Mouse (Mus musculus): ENCODE results near the gene Skap1. TPM values are rescaled to one million over a fixed set of nuclear protein-coding genes. Genes with fewer than 3 reads are reported as not detected.

Gene Skap1
- total and polyA plus RNA-seq, 3 experiments: not detected

DNA sequence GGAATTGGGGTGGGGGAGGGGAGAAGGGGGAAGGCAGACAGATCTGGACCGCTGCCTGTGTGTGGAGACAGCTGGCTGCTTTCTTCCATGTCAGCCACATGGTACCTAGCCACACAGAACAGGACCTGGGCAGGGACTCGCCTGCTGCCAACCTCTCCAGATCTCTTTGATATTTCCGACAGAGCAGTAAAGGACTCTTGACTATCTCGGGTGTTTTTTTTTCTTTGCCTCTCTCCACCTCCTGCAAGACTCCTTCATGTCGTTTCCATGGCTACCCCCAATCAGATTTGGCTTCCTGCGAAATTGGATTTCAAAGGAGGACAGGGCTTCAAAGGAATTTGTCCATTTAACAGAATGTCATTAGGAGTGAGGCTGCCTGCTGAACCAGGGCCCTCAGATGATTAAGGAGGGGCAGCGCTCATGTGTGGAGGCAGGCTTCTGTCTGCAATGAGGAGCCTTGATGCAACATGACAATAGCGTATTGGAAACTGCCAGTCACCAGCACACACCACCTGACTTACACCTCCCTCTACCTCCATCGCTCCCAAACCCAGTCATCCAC lies 2.1 kb upstream of the Skap1 start:
- H3K4me1 ChIP-seq (ENCODE audit: control insufficient read depth in 1 of 2, insufficient read depth in 2 of 2, low read length in 2 of 2): no peaks in the 10 kb centered on the region; a peak in 1 of 4 replicates
- TF ChIP-seq MYB (IDR thresholded peaks at IDR 0.05; ENCODE audit: low read depth, low read length) (no peak), ZKSCAN1 (IDR thresholded peaks at IDR 0.05; ENCODE audit: low read depth, low read length) (no peak), EP300 (IDR thresholded peaks at IDR 0.05; ENCODE audit: low read depth in 1 of 2, low read length in 2 of 2) (no peak), MEF2A (IDR thresholded peaks at IDR 0.05; ENCODE audit: extremely low read depth, insufficient replicate concordance, low read depth, low read length, poor library complexity, severe bottlenecking) (no peak), USF2 (IDR thresholded peaks at IDR 0.05; ENCODE audit: borderline replicate concordance in 1 of 2, insufficient read depth in 1 of 2, low read depth in 1 of 2, low read length in 2 of 2) (no peak), POLR2AphosphoS2 (IDR thresholded peaks at IDR 0.05; ENCODE audit: low read length) (no peak), RCOR1 (IDR thresholded peaks at IDR 0.05; ENCODE audit: low read depth, low read length) (no peak), ELF1 (IDR thresholded peaks at IDR 0.05; ENCODE audit: low read depth, low read length) (no peak), CHD2 (IDR thresholded peaks at IDR 0.05; ENCODE audit: low read length) (no peak), SMC3 (IDR thresholded peaks at IDR 0.05; ENCODE audit: low read depth, low read length) (no peak), POLR2AphosphoS5 (IDR thresholded peaks at IDR 0.05; ENCODE audit: borderline replicate concordance, low read depth, low read length) (no peak), BHLHE40 (IDR thresholded peaks at IDR 0.05; ENCODE audit: borderline replicate concordance, low read depth, low read length) (no peak), ZC3H11A (IDR thresholded peaks at IDR 0.05; ENCODE audit: low read depth, low read length) (no peak), TCF12 (IDR thresholded peaks at IDR 0.05; ENCODE audit: low read depth, low read length) (no peak), UBTF (IDR thresholded peaks at IDR 0.05; ENCODE audit: borderline replicate concordance, insufficient read depth, low read depth, low read length) (no peak), ZMIZ1 (IDR thresholded peaks at IDR 0.05; ENCODE audit: low read depth, low read length) (no peak), MYC (IDR thresholded peaks at IDR 0.05; ENCODE audit: low read depth, low read length) (no peak), JUND (IDR thresholded peaks at IDR 0.05; ENCODE audit: low read depth, low read length) (no peak)
- no peak overlapping the region for H3K9ac ChIP-seq (ENCODE audit: control insufficient read depth, low read depth, low read length, poor library complexity, severe bottlenecking)
- H3K9me3 ChIP-seq (replicated peaks; ENCODE audit: insufficient read depth, low read length): no peaks in the 10 kb centered on the region
- peaks cover 4 to 8% of the 10 kb centered on the region in 2 experiments for H3K27me3 ChIP-seq (ENCODE audit: control insufficient read depth in 1 of 2, insufficient read depth in 2 of 2, low read length in 2 of 2)
- H3K79me2 ChIP-seq (ENCODE audit: control insufficient read depth, insufficient read depth, low read length, poor library complexity): no peaks in the 10 kb centered on the region
- H3K4me3 ChIP-seq (ENCODE audit: control insufficient read depth in 1 of 2, insufficient read depth in 1 of 2, low read depth in 2 of 2, low read length in 2 of 2): no peak overlapping the region
- H3K27ac ChIP-seq (ENCODE audit: control insufficient read depth, low read depth, low read length): no peak overlapping the region
- H3K36me3 ChIP-seq (ENCODE audit: control insufficient read depth in 1 of 2, insufficient read depth in 2 of 2, low read length in 2 of 2): no peaks in the 10 kb centered on the region
- DNase-seq (ENCODE audit: low read depth, low spot score): no peak

DNA sequence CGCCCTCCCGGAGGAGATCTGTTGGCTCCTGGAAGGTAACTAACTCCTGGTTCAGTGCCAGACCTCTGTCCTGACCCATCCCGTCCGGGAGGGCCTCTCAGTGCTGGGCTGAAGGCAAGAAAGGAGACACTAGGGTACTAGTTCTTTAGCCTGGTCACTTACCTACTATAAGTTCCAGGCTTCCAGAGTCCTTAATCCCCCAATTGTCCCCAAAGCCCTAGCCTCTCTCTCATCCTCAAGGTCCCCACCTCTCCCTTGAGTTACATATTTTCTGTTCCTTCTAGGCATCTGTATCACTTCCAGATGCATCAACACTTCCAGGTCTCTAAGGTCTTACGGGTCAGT lies 295 bp downstream of the Skap1 start:
- Histone ChIP-seq H3K9ac (ENCODE audit: control insufficient read depth, low read depth, low read length, poor library complexity, severe bottlenecking) (no peak overlapping the region), H3K27ac (ENCODE audit: control insufficient read depth, low read depth, low read length) (no peak overlapping the region), H3K79me2 (ENCODE audit: control insufficient read depth, insufficient read depth, low read length, poor library complexity) (no peaks in the 10 kb centered on the region), H3K4me1 (ENCODE audit: control insufficient read depth in 1 of 2, insufficient read depth in 2 of 2, low read length in 2 of 2) (peaks cover 7 to 9% of the 10 kb centered on the region in 2 experiments), H3K9me3 (replicated peaks; ENCODE audit: insufficient read depth, low read length) (no peaks in the 10 kb centered on the region), H3K36me3 (ENCODE audit: control insufficient read depth in 1 of 2, insufficient read depth in 2 of 2, low read length in 2 of 2) (peaks cover 0 to 14% of the 10 kb centered on the region in 2 experiments; a peak in 2 of 4 replicates), H3K27me3 (ENCODE audit: control insufficient read depth in 1 of 2, insufficient read depth in 2 of 2, low read length in 2 of 2) (peaks cover 4% of the 10 kb centered on the region in 2 experiments; a peak in 3 of 4 replicates), H3K4me3 (ENCODE audit: control insufficient read depth in 1 of 2, insufficient read depth in 1 of 2, low read depth in 2 of 2, low read length in 2 of 2) (no peak overlapping the region)
- TF ChIP-seq JUND (IDR thresholded peaks at IDR 0.05; ENCODE audit: low read depth, low read length) (no peak), MYB (IDR thresholded peaks at IDR 0.05; ENCODE audit: low read depth, low read length) (no peak), USF1 (IDR thresholded peaks at IDR 0.05; ENCODE audit: low read depth, low read length) (no peak), RAD21 (IDR thresholded peaks at IDR 0.05; ENCODE audit: low read depth, low read length) (no peak), TCF12 (IDR thresholded peaks at IDR 0.05; ENCODE audit: low read depth, low read length) (no peak), SIN3A (IDR thresholded peaks at IDR 0.05; ENCODE audit: low read length) (no peak), ZNF384 (IDR thresholded peaks at IDR 0.05; ENCODE audit: low read depth, low read length) (no peak), ZMIZ1 (IDR thresholded peaks at IDR 0.05; ENCODE audit: low read depth, low read length) (no peak), GABPA (IDR thresholded peaks at IDR 0.05; ENCODE audit: low read depth, low read length) (no peak)
- no peak for DNase-seq (ENCODE audit: low read depth, low spot score)
